Mouse (Mus musculus) liver, embryonic 12.5 days (tissue): ENCODE measurements around the gene Amph. TPM values are rescaled to one million over a fixed set of nuclear protein-coding genes. Genes with fewer than 3 reads are reported as not detected.
"Not testable (repeated sequence)": the region's sequence is repeated elsewhere in the genome, so short reads cannot be mapped to it uniquely, and the experiment has no call there.

Experiments
- ATAC-seq: fragments of 200-750 bp; cut with Nextera tagmentation; 2 replicates; pipeline ENCODE4 v1.8.0; 2017; ENCODE audit warnings: moderate number of reproducible peaks, mild to moderate bottlenecking, moderate library complexity
- H3K27ac ChIP-seq: fragments of 300-500 bp; sonication (generic); 2 replicates; pipeline ENCODE4 v1.5.1; 2016; ENCODE audit warnings: mild to moderate bottlenecking
- H3K27me3 ChIP-seq: fragments of 300-500 bp; sonication (generic); replicated peaks from 2 replicates; pipeline ENCODE4 v1.6.1; 2016; ENCODE audit warnings: mild to moderate bottlenecking, moderate library complexity
- H3K36me3 ChIP-seq: fragments of 300-500 bp; sonication (generic); 2 replicates; pipeline ENCODE4 v1.6.1; 2016; ENCODE audit warnings: mild to moderate bottlenecking, moderate library complexity
- H3K4me1 ChIP-seq: fragments of 300-500 bp; sonication (generic); 2 replicates; pipeline ENCODE4 v1.6.1; 2016
- H3K4me2 ChIP-seq: fragments of 300-500 bp; sonication (generic); 2 replicates; pipeline ENCODE4 v1.6.1; 2016; ENCODE audit warnings: mild to moderate bottlenecking, moderate library complexity
- H3K4me3 ChIP-seq: fragments of 300-500 bp; sonication (generic); 2 replicates; pipeline ENCODE4 v1.5.1; 2016; ENCODE audit warnings: mild to moderate bottlenecking, moderate library complexity
- H3K9ac ChIP-seq: fragments of 300-500 bp; sonication (generic); 2 replicates; pipeline ENCODE4 v1.6.1; 2016; ENCODE audit warnings: mild to moderate bottlenecking, moderate library complexity
- H3K9me3 ChIP-seq: fragments of 300-500 bp; sonication (generic); replicated peaks from 2 replicates; pipeline ENCODE4 v1.6.1; 2016; ENCODE audit warnings: mild to moderate bottlenecking, moderate library complexity
- WGBS: fragments of 180-500 bp; shearing (Covaris S2); methylation state at CpG from one replicate; pipeline ENCODE4 v1.1.7; 2016; ENCODE audit not compliant: insufficient replicate concordance; 5-methylcytosine and 5-hydroxymethylcytosine counted together
- polyA plus RNA-seq: library from polyadenylated mRNA; unstranded; fragments of >200 nt; fragmentation: Nextera tagmentation; extraction: Ambion mirVana; gene quantifications from 2 replicates; pipeline ENCODE4 v1.2.1, GENCODE M21; 2016

Gene Amph
- polyA plus RNA-seq, 1 experiment from 2014 or later: 0.74 TPM

DNA sequence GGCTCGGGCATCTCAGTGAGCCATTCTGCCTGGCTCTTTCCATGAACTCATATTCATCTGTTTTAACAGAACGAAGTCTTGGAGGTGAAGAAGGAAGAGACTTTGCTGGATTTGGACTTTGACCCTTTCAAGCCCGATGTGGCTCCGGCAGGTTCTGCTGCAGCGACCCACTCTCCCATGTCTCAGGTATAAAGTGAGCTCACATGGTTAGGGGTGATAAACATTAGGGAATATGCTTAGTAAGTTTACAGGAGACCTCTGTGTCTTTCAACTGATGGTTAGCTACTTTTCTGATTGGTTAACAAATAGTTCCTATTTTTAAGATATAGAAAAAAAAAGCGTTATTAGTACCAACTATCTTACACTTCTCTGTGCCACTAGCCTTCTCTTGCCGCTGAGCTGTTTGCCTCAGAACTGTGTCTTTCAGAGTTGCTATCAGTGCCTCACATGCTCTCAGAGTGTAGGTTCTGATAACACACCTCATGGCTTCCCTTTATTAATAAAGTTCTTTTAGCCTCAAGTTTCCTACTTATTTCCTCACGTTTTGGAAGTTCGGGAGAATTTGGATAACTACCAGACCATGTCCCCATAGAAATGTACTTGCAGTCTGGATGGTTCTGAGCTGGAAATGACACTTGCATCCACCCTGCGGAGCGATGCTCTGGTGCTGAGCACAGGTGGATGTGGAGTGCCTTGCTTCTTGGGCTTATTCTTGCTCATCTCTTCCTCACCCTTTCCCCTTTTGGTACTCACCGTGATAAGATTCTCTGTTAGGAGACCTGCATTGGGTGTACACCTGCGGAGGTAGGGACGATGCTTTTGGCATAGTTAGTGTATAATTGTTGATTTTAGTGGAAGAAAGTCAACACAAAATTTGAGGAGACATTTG, 165.3 kb downstream of the Amph start:
- Histone ChIP-seq H3K9ac (no peak overlapping the region), H3K4me3 (no peak overlapping the region), H3K4me1 (peaks cover 21% of the 10 kb centered on the region), H3K4me2 (peak overlapping the region; percentile 27; the same call in 1 of the 2 replicates), H3K9me3 (no peaks in the 10 kb centered on the region), H3K27ac (peak overlapping the region; percentile 11; the same call in 1 of the 2 replicates), H3K36me3 (no peaks in the 10 kb centered on the region), H3K27me3 (no peaks in the 10 kb centered on the region)
- peak; percentile 94 for ATAC-seq
- 68% methylated on average over 14 of the region's 14 CpGs for WGBS

GRCm38 (mm10) chr13:19114761-19115160, 166.8 kb downstream of the Amph start:
- H3K9me3 ChIP-seq, H3K4me2 ChIP-seq, H3K4me3 ChIP-seq, H3K36me3 ChIP-seq, H3K27me3 ChIP-seq, ATAC-seq, H3K9ac ChIP-seq, H3K27ac ChIP-seq: not testable (repeated sequence)
- WGBS: 90% methylated on average over 9 of the region's 9 CpGs
- H3K4me1 ChIP-seq: peaks cover 18% of the 10 kb centered on the region

DNA sequence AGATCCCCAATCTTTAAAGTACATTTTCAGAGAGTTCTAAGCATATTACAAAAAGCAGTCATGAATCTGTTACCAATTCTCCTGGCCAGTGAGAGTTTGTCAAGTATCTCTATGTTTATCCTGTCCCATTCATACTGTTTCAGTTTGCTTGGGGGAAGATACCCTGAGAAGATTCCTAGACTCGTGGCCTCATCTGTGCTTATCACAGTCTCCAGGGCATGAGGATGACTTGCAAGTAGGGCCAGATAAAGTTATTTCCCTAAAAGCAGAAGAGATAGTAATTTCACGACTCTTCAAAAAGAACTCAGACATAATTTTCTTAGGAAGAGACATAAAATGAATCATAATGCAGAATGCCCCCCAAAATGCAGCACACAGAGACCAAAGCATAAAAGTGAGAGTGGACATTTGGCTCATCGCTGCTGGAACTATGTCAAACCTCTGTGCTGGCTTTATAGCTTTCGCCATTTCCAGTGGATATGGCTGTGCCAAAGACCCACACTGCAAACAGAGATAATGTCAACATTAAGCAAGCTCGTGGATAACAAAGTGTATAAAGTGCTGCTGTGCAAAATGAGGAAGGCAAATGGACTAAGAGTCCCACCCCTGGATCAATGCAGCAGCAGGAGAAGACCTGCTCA, 179.0 kb downstream of the Amph start:
- WGBS: 14% methylated on average over 5 of the region's 5 CpGs
- Histone ChIP-seq H3K9me3 (no peaks in the 10 kb centered on the region), H3K4me2 (peak overlapping the region; percentile 58), H3K27me3 (no peaks in the 10 kb centered on the region), H3K36me3 (no peaks in the 10 kb centered on the region), H3K9ac (peak overlapping the region; percentile 50), H3K4me3 (0 out of 2 replicates have a peak overlapping the region, but pooled peaks have one; percentile 4), H3K27ac (peak overlapping the region; percentile 94), H3K4me1 (peaks cover 35% of the 10 kb centered on the region)
- peak; percentile 100 for ATAC-seq

- ATAC-seq: peak; percentile 54; the same call in 1 of the 2 replicates
- 22% methylated on average over 4 of the region's 4 CpGs for WGBS
- no peaks in the 10 kb centered on the region for H3K36me3 ChIP-seq
These were observed 185.8 kb downstream of the Amph start for GRCm38 (mm10) chr13:19133833-19134232.

GRCm38 (mm10) chr13:19137212-19137611, 189.2 kb downstream of the Amph start:
- H3K27ac ChIP-seq: no peak overlapping the region
- 66% methylated on average over 7 of the region's 7 CpGs for WGBS
- H3K4me1 ChIP-seq: peaks cover 23% of the 10 kb centered on the region
- H3K9me3 ChIP-seq: no peaks in the 10 kb centered on the region
- no peaks in the 10 kb centered on the region for H3K27me3 ChIP-seq
- H3K4me3 ChIP-seq: no peak overlapping the region
- no peaks in the 10 kb centered on the region for H3K36me3 ChIP-seq
- ATAC-seq: no peak
- H3K4me2 ChIP-seq: no peak overlapping the region
- H3K9ac ChIP-seq: no peak overlapping the region

More at GRCm38 (mm10) chr13:19133833-19134232, 185.8 kb downstream of the Amph start:
- Histone ChIP-seq H3K9ac (no peak overlapping the region), H3K4me3 (no peak overlapping the region), H3K27ac (no peak overlapping the region), H3K4me2 (no peak overlapping the region), H3K27me3 (no peaks in the 10 kb centered on the region), H3K4me1 (peaks cover 4% of the 10 kb centered on the region; the same call in 1 of the 2 replicates), H3K9me3 (no peaks in the 10 kb centered on the region)

GRCm38 (mm10) chr13:19137932-19138331, 189.9 kb downstream of the Amph start:
- ATAC-seq: no peak

DNA sequence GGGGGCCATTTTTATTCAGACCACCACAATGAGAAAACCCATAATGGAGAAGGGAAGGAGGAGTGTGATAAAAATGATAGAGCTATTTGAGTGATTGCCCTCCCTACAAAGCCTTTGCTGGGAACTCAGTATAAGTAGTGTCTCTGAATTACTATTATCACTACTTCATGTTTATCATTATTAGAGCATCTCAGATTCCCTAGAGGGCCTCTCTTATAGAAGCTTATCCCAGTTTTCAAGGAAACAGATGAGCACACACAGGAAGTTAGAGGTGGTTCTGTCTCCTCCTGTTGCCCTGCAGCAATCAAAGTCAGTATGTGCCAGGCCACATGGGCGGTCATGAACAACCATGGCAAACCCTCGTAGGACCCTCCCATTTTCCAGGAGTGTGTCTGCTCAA, 190.5 kb downstream of the Amph start:
- WGBS: 87% methylated on average over 2 of the region's 2 CpGs
- no peak overlapping the region for H3K27ac ChIP-seq
- no peak overlapping the region for H3K9ac ChIP-seq
- no peaks in the 10 kb centered on the region for H3K27me3 ChIP-seq
- no peak overlapping the region for H3K4me2 ChIP-seq
- no peaks in the 10 kb centered on the region for H3K9me3 ChIP-seq
- no peaks in the 10 kb centered on the region for H3K36me3 ChIP-seq
- no peak overlapping the region for H3K4me3 ChIP-seq
- ATAC-seq: no peak
- H3K4me1 ChIP-seq: peaks cover 23% of the 10 kb centered on the region

More at GRCm38 (mm10) chr13:19137932-19138331, 189.9 kb downstream of the Amph start:
- H3K9me3 ChIP-seq: no peaks in the 10 kb centered on the region
- 52% methylated on average over 5 of the region's 5 CpGs for WGBS
- H3K4me1 ChIP-seq: peaks cover 23% of the 10 kb centered on the region
- no peaks in the 10 kb centered on the region for H3K27me3 ChIP-seq
- no peak overlapping the region for H3K4me3 ChIP-seq
- no peaks in the 10 kb centered on the region for H3K36me3 ChIP-seq
- H3K9ac ChIP-seq: no peak overlapping the region
- H3K4me2 ChIP-seq: no peak overlapping the region
- no peak overlapping the region for H3K27ac ChIP-seq

- 52% methylated on average over 7 of the region's 7 CpGs for WGBS
- no peak for ATAC-seq
- Histone ChIP-seq H3K27me3 (no peaks in the 10 kb centered on the region), H3K4me1 (peaks cover 23% of the 10 kb centered on the region), H3K27ac (no peak overlapping the region), H3K36me3 (no peaks in the 10 kb centered on the region), H3K9me3 (no peaks in the 10 kb centered on the region), H3K4me2 (no peak overlapping the region), H3K9ac (0 out of 2 replicates have a peak overlapping the region, but pooled peaks have one; percentile 4), H3K4me3 (no peak overlapping the region)
These were observed 191.1 kb downstream of the Amph start for GRCm38 (mm10) chr13:19139104-19139503.

DNA sequence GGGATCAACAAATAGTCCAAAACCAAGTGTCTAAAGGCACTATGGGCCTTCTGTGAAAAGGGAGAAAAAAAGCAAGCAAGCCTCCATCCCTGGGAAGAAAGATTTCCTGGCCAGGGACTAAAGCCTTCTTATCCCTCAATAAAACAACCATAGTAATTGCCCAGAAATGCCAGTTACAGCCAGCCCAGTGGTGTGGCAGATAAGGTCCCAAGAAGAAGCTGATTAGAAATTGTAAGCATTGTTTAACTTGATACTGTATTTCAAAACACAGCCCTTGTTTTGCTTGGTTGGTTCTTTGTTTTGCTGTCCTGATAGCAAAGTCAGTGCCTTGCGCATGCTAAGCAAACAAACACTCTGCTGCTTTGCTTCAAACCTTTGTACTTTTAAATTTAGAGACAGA, 191.8 kb downstream of the Amph start:
- ATAC-seq: peak; percentile 73
- WGBS: 29% methylated on average over 1 of the region's 1 CpGs

GRCm38 (mm10) chr13:19143766-19144165, 195.8 kb downstream of the Amph start:
- H3K36me3 ChIP-seq: no peaks in the 10 kb centered on the region
- H3K4me3 ChIP-seq: no peak overlapping the region
- ATAC-seq: no peak
- WGBS: 69% methylated on average over 3 of the region's 3 CpGs
- H3K27me3 ChIP-seq: no peaks in the 10 kb centered on the region
- H3K9me3 ChIP-seq: no peaks in the 10 kb centered on the region
- H3K9ac ChIP-seq: no peak overlapping the region
- no peak overlapping the region for H3K27ac ChIP-seq
- peaks cover 29% of the 10 kb centered on the region for H3K4me1 ChIP-seq
- no peak overlapping the region for H3K4me2 ChIP-seq

More for the DNA sequence above, 191.8 kb downstream of the Amph start:
- no peaks in the 10 kb centered on the region for H3K27me3 ChIP-seq
- no peak overlapping the region for H3K4me3 ChIP-seq
- H3K9me3 ChIP-seq: no peaks in the 10 kb centered on the region
- no peaks in the 10 kb centered on the region for H3K36me3 ChIP-seq
- no peak overlapping the region for H3K27ac ChIP-seq
- H3K4me2 ChIP-seq: no peak overlapping the region
- H3K4me1 ChIP-seq: peaks cover 23% of the 10 kb centered on the region
- no peak overlapping the region for H3K9ac ChIP-seq

GRCm38 (mm10) chr13:19147468-19147867, 199.5 kb downstream of the Amph start:
- Histone ChIP-seq H3K9me3 (no peaks in the 10 kb centered on the region), H3K27me3 (no peaks in the 10 kb centered on the region), H3K27ac (peak overlapping the region; percentile 42), H3K4me2 (no peak overlapping the region), H3K36me3 (no peaks in the 10 kb centered on the region), H3K4me3 (no peak overlapping the region), H3K4me1 (peaks cover 30% of the 10 kb centered on the region), H3K9ac (no peak overlapping the region)
- 67% methylated on average over 3 of the region's 3 CpGs for WGBS
- peak; percentile 76 for ATAC-seq

- H3K4me3 ChIP-seq: no peak overlapping the region
- no peaks in the 10 kb centered on the region for H3K36me3 ChIP-seq
- WGBS: 82% methylated on average over 8 of the region's 8 CpGs
- no peak overlapping the region for H3K27ac ChIP-seq
- no peak overlapping the region for H3K9ac ChIP-seq
- ATAC-seq: no peak
- H3K4me1 ChIP-seq: peaks cover 30% of the 10 kb centered on the region
- H3K4me2 ChIP-seq: no peak overlapping the region
- H3K27me3 ChIP-seq: no peaks in the 10 kb centered on the region
- no peaks in the 10 kb centered on the region for H3K9me3 ChIP-seq
These were observed 201.6 kb downstream of the Amph start for GRCm38 (mm10) chr13:19149574-19149973.
